Mouse (Mus musculus) lung, postnatal 0 days (tissue): ENCODE measurements around the gene Ube2a. TPM values are rescaled to one million over a fixed set of nuclear protein-coding genes. Genes with fewer than 3 reads are reported as not detected.

ENCODE experiments used
- ATAC-seq: fragments of 200-750 bp; cut with Nextera tagmentation; 2 replicates; pipeline ENCODE4 v1.8.0; 2017; ENCODE audit warnings: moderate library complexity
- DNase-seq: peaks from one replicate; pipeline ENCODE4 v3.0.0-alpha.2; 2016; ENCODE audit warnings: low spot score
- H3K27ac ChIP-seq: fragments of 300-500 bp; sonication (generic); 2 replicates; pipeline ENCODE4 v1.5.1; 2014; ENCODE audit warnings: antibody characterized with exemption, mild to moderate bottlenecking, low read length, mixed read lengths
- H3K27me3 ChIP-seq: fragments of 300-500 bp; sonication (generic); replicated peaks from 2 replicates; pipeline ENCODE4 v1.6.1; 2014; ENCODE audit warnings: low read length, mixed read lengths; ENCODE audit not compliant: insufficient read depth
- H3K36me3 ChIP-seq: fragments of 300-500 bp; sonication (generic); 2 replicates; pipeline ENCODE4 v1.6.1; 2014; ENCODE audit warnings: low read length, mixed read lengths; ENCODE audit not compliant: insufficient read depth
- H3K4me1 ChIP-seq: fragments of 300-500 bp; sonication (generic); 2 replicates; pipeline ENCODE4 v1.6.1; 2014; ENCODE audit warnings: antibody characterized with exemption, low read depth, low read length, mixed read lengths; ENCODE audit not compliant: insufficient read depth
- H3K4me2 ChIP-seq: fragments of 300-500 bp; sonication (generic); replicated peaks from 2 replicates; pipeline ENCODE4 v1.6.1; 2014; ENCODE audit warnings: low read depth, mild to moderate bottlenecking, low read length, moderate library complexity, mixed read lengths
- H3K4me3 ChIP-seq: fragments of 300-500 bp; sonication (generic); 2 replicates; pipeline ENCODE4 v1.5.1; 2014; ENCODE audit warnings: low read depth, low read length
- H3K9ac ChIP-seq: fragments of 300-500 bp; sonication (generic); replicated peaks from 2 replicates; pipeline ENCODE4 v1.6.1; 2014; ENCODE audit warnings: low read depth, mild to moderate bottlenecking
- H3K9me3 ChIP-seq: fragments of 300-500 bp; sonication (generic); 2 replicates; pipeline ENCODE4 v1.6.1; 2016; ENCODE audit warnings: low read length, mixed read lengths
- CTCF ChIP-seq: IDR thresholded peaks from 2 replicates; pipeline ENCODE4 v1.5.1; 2016; ENCODE audit warnings: antibody characterized with exemption, mild to moderate bottlenecking
- EP300 ChIP-seq: IDR thresholded peaks from 2 replicates; pipeline ENCODE4 v1.6.1; 2016; ENCODE audit warnings: antibody characterized with exemption, mild to moderate bottlenecking, control low read depth
- WGBS: fragments of 180-500 bp; shearing (Covaris S2); extraction: QIAGEN DNeasy Blood & Tissue Kit; methylation state at CpG from one replicate; pipeline ENCODE4 v1.1.7; 2014; 5-methylcytosine and 5-hydroxymethylcytosine counted together
- polyA plus RNA-seq: library from polyadenylated mRNA; unstranded; fragments of >200 nt; fragmentation: Nextera tagmentation; extraction: Ambion mirVana; gene quantifications from 2 replicates; pipeline ENCODE4 v1.2.1, GENCODE M21; 2015

The Ube2a gene
- polyA plus RNA-seq, 1 experiment from 2014 or later = 189 TPM

DNA sequence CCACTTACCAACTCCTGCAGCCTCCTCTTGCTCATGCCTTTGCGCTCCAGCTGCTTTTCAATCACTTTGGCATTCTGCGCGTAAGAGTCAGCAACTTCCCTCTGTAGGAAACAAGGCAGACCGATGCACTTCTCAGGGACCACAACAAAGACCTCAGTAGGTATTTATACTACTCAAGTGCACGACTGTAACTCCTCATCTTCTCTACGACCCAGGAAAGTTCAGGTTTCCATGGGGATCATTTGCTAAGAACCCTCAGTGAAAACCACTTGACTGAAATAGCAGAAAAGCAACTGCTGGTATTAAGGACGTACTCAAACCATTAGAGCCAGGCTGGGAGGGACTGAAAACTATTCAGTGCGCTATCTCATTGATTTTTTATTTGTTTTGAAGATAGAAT is 21.1 kb upstream of the Ube2a start:
- TF ChIP-seq CTCF = no peak
- TF ChIP-seq EP300 = no peak
- no peaks in the 10 kb centered on the region for H3K27me3 ChIP-seq
- no peak overlapping the region for H3K27ac ChIP-seq
- WGBS = 73% methylated on average over 8 of the region's 8 CpGs
- no peaks in the 10 kb centered on the region for H3K36me3 ChIP-seq
- ATAC-seq (peak; percentile 85), DNase-seq (peak; percentile 70)
- no peaks in the 10 kb centered on the region for H3K4me1 ChIP-seq
- no peak overlapping the region for H3K4me3 ChIP-seq
- H3K4me2 ChIP-seq = no peak overlapping the region
- H3K9me3 ChIP-seq = no peaks in the 10 kb centered on the region
- no peak overlapping the region for H3K9ac ChIP-seq

DNA sequence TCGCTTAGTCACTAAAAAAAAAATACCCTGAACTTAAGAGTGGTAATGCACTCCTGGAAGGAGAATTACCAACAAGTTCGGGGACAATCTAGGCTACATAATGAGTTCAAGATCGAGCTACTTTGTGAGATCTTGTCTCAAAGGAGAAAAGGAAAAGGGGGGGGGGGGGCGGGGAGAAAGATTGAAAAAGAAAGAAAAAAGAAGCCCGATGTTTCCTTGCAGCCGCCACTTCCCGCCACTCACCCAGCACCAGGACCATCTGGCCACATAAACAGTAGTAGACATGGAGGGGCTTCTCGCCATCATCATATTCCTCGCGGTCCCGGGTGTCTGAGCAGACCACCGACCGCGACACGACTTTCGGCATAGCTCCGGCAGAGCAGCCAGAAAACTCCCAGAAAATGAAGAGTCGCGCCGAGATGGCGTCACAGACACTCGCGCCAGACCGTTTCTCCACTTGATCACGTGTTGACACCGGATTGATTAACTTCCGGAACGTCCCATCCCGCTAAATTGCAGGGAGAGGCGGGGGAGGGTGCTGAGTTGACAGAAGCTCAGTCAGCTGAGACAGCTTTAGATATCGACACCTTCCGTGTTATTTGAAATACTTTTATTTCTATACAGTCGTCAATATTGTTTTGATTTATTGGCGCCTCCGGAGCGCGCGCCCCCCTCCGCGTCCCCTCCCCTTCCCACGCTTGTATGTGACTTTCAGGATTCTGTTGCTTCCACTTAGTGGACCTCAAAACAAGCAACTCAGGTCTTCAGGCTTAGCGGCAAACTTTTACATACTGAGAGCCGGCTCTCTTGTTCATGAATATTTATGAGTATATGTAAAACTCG is 9.7 kb upstream of the Ube2a start:
- Histone ChIP-seq H3K4me3 (peak overlapping the region; percentile 45), H3K9me3 (no peaks in the 10 kb centered on the region), H3K9ac (no peak overlapping the region; the same call in 1 of the 2 replicates), H3K27me3 (no peaks in the 10 kb centered on the region), H3K4me1 (no peaks in the 10 kb centered on the region), H3K36me3 (no peaks in the 10 kb centered on the region), H3K4me2 (peak overlapping the region; percentile 44), H3K27ac (peak overlapping the region; percentile 64)
- TF ChIP-seq CTCF = no peak
- no peak for TF ChIP-seq EP300
- 9% methylated on average over 38 of the region's 44 CpGs for WGBS
- DNase-seq (peak; percentile 84), ATAC-seq (peak; percentile 94)

DNA sequence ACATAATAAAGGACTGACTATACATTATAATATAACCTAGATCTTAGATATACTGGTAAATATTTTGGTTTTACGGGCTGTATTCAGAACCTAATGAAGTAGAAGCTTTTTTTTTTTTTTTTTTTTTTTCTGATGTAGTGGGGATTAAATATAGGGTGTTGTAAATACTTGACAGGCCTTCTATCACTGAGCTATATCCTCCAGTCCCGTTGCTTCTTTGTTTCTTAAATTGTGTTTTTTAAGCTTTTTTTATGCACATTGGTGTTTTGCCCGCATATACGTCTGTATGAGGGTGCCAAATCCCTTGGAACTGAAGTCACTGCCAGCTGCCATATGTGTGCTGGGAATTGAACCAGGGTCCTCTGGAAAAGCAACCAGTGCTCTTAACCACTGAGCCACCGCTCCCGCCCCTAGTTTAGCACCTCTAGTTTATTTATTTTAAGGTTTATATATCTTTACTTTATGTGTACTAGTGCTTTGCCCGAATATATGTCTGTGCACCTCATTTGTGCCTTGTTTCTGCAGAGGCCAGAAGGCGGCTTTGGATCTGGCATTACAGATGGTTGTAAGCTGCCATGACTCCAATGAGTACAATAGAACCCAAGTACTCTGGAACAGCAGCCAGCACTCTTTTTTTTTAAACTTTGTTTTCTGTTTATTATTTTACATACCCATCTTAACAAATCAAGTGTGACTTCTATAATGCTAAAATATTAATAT is 8.9 kb upstream of the Ube2a start:
- ATAC-seq = no peak
- H3K4me3 ChIP-seq = peak overlapping the region; percentile 45
- no peaks in the 10 kb centered on the region for H3K27me3 ChIP-seq
- H3K4me1 ChIP-seq = no peaks in the 10 kb centered on the region
- H3K36me3 ChIP-seq = no peaks in the 10 kb centered on the region
- DNase-seq = no peak
- H3K4me2 ChIP-seq = peak overlapping the region; percentile 44
- peak overlapping the region; percentile 64; the same call in 1 of the 2 replicates for H3K27ac ChIP-seq
- 51% methylated on average over 8 of the region's 8 CpGs for WGBS
- no peak overlapping the region for H3K9ac ChIP-seq
- no peaks in the 10 kb centered on the region for H3K9me3 ChIP-seq
- no peak for TF ChIP-seq CTCF
- no peak for TF ChIP-seq EP300

DNA sequence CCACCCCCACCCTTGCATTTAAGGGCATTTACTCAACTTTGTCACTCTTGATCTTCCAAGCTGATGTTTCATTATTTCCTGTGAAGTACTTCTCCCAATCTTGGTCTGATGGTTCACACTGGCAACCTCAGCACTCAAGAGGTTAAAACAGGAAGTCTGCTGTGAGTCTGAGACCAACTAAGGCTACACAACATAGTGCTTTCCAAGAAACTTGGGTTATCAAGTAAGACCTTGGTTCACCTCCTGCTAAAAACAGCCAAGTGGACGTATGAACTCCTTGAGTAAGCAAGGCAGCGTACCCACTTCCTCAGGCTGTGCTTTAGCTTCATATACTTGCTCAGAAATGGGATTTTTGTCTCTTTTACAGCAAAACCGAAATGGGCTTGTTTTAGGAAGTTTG is 3.3 kb upstream of the Ube2a start:
- Histone ChIP-seq H3K36me3 (no peaks in the 10 kb centered on the region), H3K27ac (no peak overlapping the region), H3K4me3 (no peak overlapping the region), H3K27me3 (no peaks in the 10 kb centered on the region), H3K4me2 (no peak overlapping the region), H3K9me3 (no peaks in the 10 kb centered on the region), H3K9ac (no peak overlapping the region), H3K4me1 (no peaks in the 10 kb centered on the region)
- 54% methylated on average over 3 of the region's 3 CpGs for WGBS
- ATAC-seq (no peak), DNase-seq (no peak)
- TF ChIP-seq EP300 (no peak), CTCF (no peak)

DNA sequence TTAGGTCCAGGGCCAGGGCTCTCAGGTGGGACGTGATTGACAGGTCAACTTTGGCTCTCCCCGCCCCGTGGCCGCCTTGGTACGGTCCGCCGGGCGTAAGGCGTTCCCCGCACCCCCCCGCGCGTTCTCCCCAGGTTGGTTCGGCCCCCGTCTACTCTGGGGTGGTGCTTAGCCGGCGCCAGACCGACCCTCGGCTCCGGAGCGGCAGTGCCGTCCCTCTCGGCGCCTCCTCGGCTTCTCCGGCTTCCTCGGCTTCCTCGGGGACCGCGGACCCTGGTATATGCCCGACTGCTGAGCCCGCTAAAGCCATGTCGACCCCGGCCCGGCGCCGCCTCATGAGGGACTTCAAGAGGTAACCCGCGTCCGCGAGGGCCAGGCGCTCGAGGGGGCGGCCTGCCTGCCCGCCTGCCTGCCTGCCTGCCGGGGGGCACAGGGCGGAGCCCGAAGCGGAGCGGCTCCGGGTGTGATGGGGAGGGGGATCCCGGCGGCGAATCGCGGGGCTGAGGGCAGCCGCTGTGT is 537 bp downstream of the Ube2a start:
- H3K4me2 ChIP-seq = peak overlapping the region; percentile 56
- WGBS = 6% methylated on average over 33 of the region's 57 CpGs
- peak overlapping the region; percentile 84 for H3K27ac ChIP-seq
- ATAC-seq = peak; percentile 98
- no peaks in the 10 kb centered on the region for H3K27me3 ChIP-seq
- DNase-seq = peak; percentile 82
- H3K36me3 ChIP-seq = no peaks in the 10 kb centered on the region
- H3K9me3 ChIP-seq = no peaks in the 10 kb centered on the region
- peak overlapping the region; percentile 71 for H3K9ac ChIP-seq
- no peaks in the 10 kb centered on the region for H3K4me1 ChIP-seq
- peak overlapping the region; percentile 65 for H3K4me3 ChIP-seq
- no peak for TF ChIP-seq CTCF
- no peak for TF ChIP-seq EP300

DNA sequence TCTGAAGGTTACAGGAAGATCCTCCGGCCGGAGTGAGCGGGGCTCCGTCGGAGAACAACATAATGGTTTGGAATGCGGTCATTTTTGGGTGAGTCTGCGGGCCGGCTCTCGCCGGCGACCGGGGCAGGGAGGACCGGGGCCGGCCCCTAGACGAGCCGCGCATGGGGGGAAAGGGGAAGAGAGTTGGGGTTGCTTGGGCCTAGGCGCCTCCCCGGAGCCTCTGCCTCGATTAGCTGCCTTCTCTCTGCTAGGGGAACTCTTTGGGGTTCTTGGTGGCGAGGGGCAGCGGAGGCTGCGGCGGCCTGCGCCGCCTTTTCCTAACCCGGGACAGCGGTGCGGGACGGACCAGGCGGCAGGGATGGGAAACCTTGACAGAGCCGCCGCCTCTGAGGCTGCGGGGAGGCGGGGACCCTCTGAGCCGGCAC is 1.0 kb downstream of the Ube2a start:
- peak overlapping the region; percentile 84 for H3K27ac ChIP-seq
- H3K9me3 ChIP-seq = no peaks in the 10 kb centered on the region
- peak overlapping the region; percentile 56 for H3K4me2 ChIP-seq
- H3K4me3 ChIP-seq = peak overlapping the region; percentile 65
- H3K4me1 ChIP-seq = no peaks in the 10 kb centered on the region
- H3K27me3 ChIP-seq = no peaks in the 10 kb centered on the region
- ATAC-seq (peak; percentile 55), DNase-seq (peak; percentile 15)
- 6% methylated on average over 28 of the region's 36 CpGs for WGBS
- H3K9ac ChIP-seq = peak overlapping the region; percentile 71
- TF ChIP-seq EP300 (no peak), CTCF (no peak)
- no peaks in the 10 kb centered on the region for H3K36me3 ChIP-seq
